Mouse (Mus musculus): ENCODE measurements around the gene Bcan.

GRCm38 (mm10) chr3:88000816-88001595 is 976 bp upstream of the Bcan start:
- TF ChIP-seq CTCF (IDR thresholded peaks at IDR 0.05; ENCODE audit: borderline replicate concordance, insufficient read depth, low read length) (no peak), POLR2A (IDR thresholded peaks at IDR 0.05; ENCODE audit: low read depth, low read length) (no peak)

Data from embryonic fibroblast, embryonic 13.5 days (primary cell).